Mouse (Mus musculus): ENCODE measurements around the gene Macrod2.

Macrod2 gene

GRCm38 (mm10) chr2:140912179-140912578 is 517.1 kb downstream of the Macrod2 start:
- CTCF ChIA-PET = no interaction called here

GRCm38 (mm10) chr2:140912931-140913330 is 517.8 kb downstream of the Macrod2 start:
- CTCF ChIA-PET = no interaction called here

- CTCF ChIA-PET = no interaction called here
These were observed 518.7 kb downstream of the Macrod2 start for GRCm38 (mm10) chr2:140913679-140914412.

GRCm38 (mm10) chr2:140926922-140927321 is 531.8 kb downstream of the Macrod2 start:
- CTCF ChIA-PET = no interaction called here

- CTCF ChIA-PET = no interaction called here
These were observed 539.4 kb downstream of the Macrod2 start for GRCm38 (mm10) chr2:140934483-140934882.

GRCm38 (mm10) chr2:140949461-140949860 is 554.4 kb downstream of the Macrod2 start:
- CTCF ChIA-PET = no interaction called here

GRCm38 (mm10) chr2:140959246-140959645 is 564.1 kb downstream of the Macrod2 start:
- CTCF ChIA-PET = interaction anchor here (0.7 kb wide), 1 partner anchor 13 kb away, joined by 3 read pairs; no protein-coding TSS in a partner anchor

GRCm38 (mm10) chr2:140970181-140970580 is 575.1 kb downstream of the Macrod2 start:
- CTCF ChIA-PET = no interaction called here

- CTCF ChIA-PET = interaction anchor here (0.6 kb wide), 1 partner anchor 13 kb away, joined by 3 read pairs; no protein-coding TSS in a partner anchor
These were observed 576.7 kb downstream of the Macrod2 start for GRCm38 (mm10) chr2:140971845-140972244.

GRCm38 (mm10) chr2:140985670-140986372 is 590.7 kb downstream of the Macrod2 start:
- CTCF ChIA-PET = no interaction called here

- CTCF ChIA-PET = no interaction called here
These were observed 608.7 kb downstream of the Macrod2 start for GRCm38 (mm10) chr2:141003846-141004245.

- CTCF ChIA-PET = no interaction called here
These were observed 609.2 kb downstream of the Macrod2 start for GRCm38 (mm10) chr2:141004326-141004725.

GRCm38 (mm10) chr2:141005616-141006015 is 610.5 kb downstream of the Macrod2 start:
- CTCF ChIA-PET = no interaction called here

GRCm38 (mm10) chr2:141007725-141008124 is 612.6 kb downstream of the Macrod2 start:
- CTCF ChIA-PET = no interaction called here

- CTCF ChIA-PET = no interaction called here
These were observed 613.3 kb downstream of the Macrod2 start for GRCm38 (mm10) chr2:141008458-141008857.

- CTCF ChIA-PET = no interaction called here
These were observed 618.5 kb downstream of the Macrod2 start for GRCm38 (mm10) chr2:141013443-141014165.

- CTCF ChIA-PET = no interaction called here
These were observed 627.9 kb downstream of the Macrod2 start for GRCm38 (mm10) chr2:141022971-141023370.

GRCm38 (mm10) chr2:141023916-141024315 is 628.8 kb downstream of the Macrod2 start:
- CTCF ChIA-PET = no interaction called here

GRCm38 (mm10) chr2:141024316-141025043 is 629.4 kb downstream of the Macrod2 start:
- CTCF ChIA-PET = no interaction called here

- CTCF ChIA-PET = no interaction called here
These were observed 661.8 kb downstream of the Macrod2 start for GRCm38 (mm10) chr2:141056685-141057454.

- CTCF ChIA-PET = no interaction called here
These were observed 662.3 kb downstream of the Macrod2 start for GRCm38 (mm10) chr2:141057455-141057833.

Data from spleen, embryonic (tissue).